Mouse (Mus musculus) forebrain, embryonic 13.5 days (tissue): ENCODE data around the gene Zfp975. TPM values are rescaled to one million over a fixed set of nuclear protein-coding genes. Genes with fewer than 3 reads are reported as not detected.

Experiments
- polyA plus RNA-seq: library from polyadenylated mRNA; unstranded; fragments of >200 nt; fragmentation: Nextera tagmentation; extraction: Ambion mirVana; gene quantifications from 2 replicates; pipeline ENCODE4 v1.2.1, GENCODE M21; 2015

The Zfp975 gene
- polyA plus RNA-seq, 1 experiment from 2014 or later, result 6.4 TPM

Other genes starting within 250 kb of the Zfp975 start
- not detected in 2 replicates for gene 4933421I07Rik, start 244.6 kb downstream of the Zfp975 start, polyA plus RNA-seq
- 12.4 and 14.1 TPM in 2 replicates for gene Zfp141, start 187.0 kb downstream of the Zfp975 start, polyA plus RNA-seq
- not detected in 2 replicates for gene Gm21028, start 114.2 kb downstream of the Zfp975 start, polyA plus RNA-seq
- gene Zfp977, start 100.2 kb downstream of the Zfp975 start, polyA plus RNA-seq, result 0.84 and 1.1 TPM in 2 replicates
- gene Zfp976, start 50.2 kb downstream of the Zfp975 start, polyA plus RNA-seq, result 2.9 and 3.1 TPM in 2 replicates
- not detected in 2 replicates for gene Gm17067, start 34.3 kb upstream of the Zfp975 start, polyA plus RNA-seq
- gene Vmn2r62, start 100.8 kb upstream of the Zfp975 start, polyA plus RNA-seq, result not detected in 2 replicates
- not detected in 2 replicates for gene Gm2381, start 174.5 kb upstream of the Zfp975 start, polyA plus RNA-seq
- gene Vmn2r63, start 241.1 kb upstream of the Zfp975 start, polyA plus RNA-seq, result not detected in 2 replicates